Mouse (Mus musculus) erythroblast, embryonic 14.5 days (primary cell): ENCODE results near the gene 2010111I01Rik. TPM values are rescaled to one million over a fixed set of nuclear protein-coding genes. Genes with fewer than 3 reads are reported as not detected.
"Not testable (repeated sequence)": the region's sequence is repeated elsewhere in the genome, so short reads cannot be mapped to it uniquely, and the experiment has no call there.

Experiments
- H3K27me3 ChIP-seq: 2 replicates; pipeline ENCODE4 v1.6.1; 2012; ENCODE audit warnings: inconsistent platforms; ENCODE audit not compliant: control insufficient read depth
- H3K36me3 ChIP-seq: 2 replicates; pipeline ENCODE4 v1.6.1; 2012; ENCODE audit warnings: mild to moderate bottlenecking, inconsistent platforms; ENCODE audit not compliant: control insufficient read depth
- H3K4me1 ChIP-seq: 2 replicates; pipeline ENCODE4 v1.6.1; 2012; ENCODE audit warnings: inconsistent platforms; ENCODE audit not compliant: control insufficient read depth
- H3K4me3 ChIP-seq: replicated peaks from 2 replicates; pipeline ENCODE3; 2012; ENCODE audit warnings: moderate library complexity, mild to moderate bottlenecking, inconsistent platforms
- H3K9me3 ChIP-seq: 2 replicates; pipeline ENCODE4 v1.6.1; 2012; ENCODE audit warnings: low read length, inconsistent platforms, mixed read lengths; ENCODE audit not compliant: control insufficient read depth
- GATA1 ChIP-seq: IDR thresholded peaks from 2 replicates; pipeline ENCODE4 v1.6.1; 2012; ENCODE audit warnings: low read length, inconsistent platforms, mixed read lengths
- TAL1 ChIP-seq: IDR thresholded peaks from 3 replicates; pipeline ENCODE4 v1.6.1; 2012; ENCODE audit warnings: low read length, inconsistent platforms, mixed read lengths
- polyA plus RNA-seq: library from polyadenylated mRNA; stranded (reverse); fragments of >175 nt; gene quantifications from 2 replicates; pipeline ENCODE4 v1.2.3, GENCODE M21; 2012

2010111I01Rik gene
- polyA plus RNA-seq, 1 experiment, result 2.2 TPM

- TF ChIP-seq GATA1, result no peak
- no peak for TF ChIP-seq TAL1
- Histone ChIP-seq H3K4me3 (no peak overlapping the region), H3K27me3 (no peaks in the 10 kb centered on the region), H3K4me1 (peaks cover 5% of the 10 kb centered on the region), H3K36me3 (no peaks in the 10 kb centered on the region), H3K9me3 (no peaks in the 10 kb centered on the region)
These were observed 8.4 kb downstream of the 2010111I01Rik start for GRCm38 (mm10) chr13:62973111-62973510.

- Histone ChIP-seq H3K4me1 (no peaks in the 10 kb centered on the region), H3K36me3 (no peaks in the 10 kb centered on the region), H3K27me3 (no peaks in the 10 kb centered on the region), H3K4me3 (no peak overlapping the region), H3K9me3 (no peaks in the 10 kb centered on the region)
- TF ChIP-seq TAL1 (no peak), GATA1 (no peak)
These were observed 13.4 kb downstream of the 2010111I01Rik start for GRCm38 (mm10) chr13:62978104-62978503.

GRCm38 (mm10) chr13:62978784-62979183 lies 14.1 kb downstream of the 2010111I01Rik start:
- no peaks in the 10 kb centered on the region for H3K36me3 ChIP-seq
- H3K4me1 ChIP-seq, result no peaks in the 10 kb centered on the region
- H3K4me3 ChIP-seq, result no peak overlapping the region
- no peaks in the 10 kb centered on the region for H3K27me3 ChIP-seq
- no peaks in the 10 kb centered on the region for H3K9me3 ChIP-seq
- TF ChIP-seq GATA1 (no peak), TAL1 (no peak)

GRCm38 (mm10) chr13:62979215-62979614 lies 14.5 kb downstream of the 2010111I01Rik start:
- TF ChIP-seq GATA1 (no peak), TAL1 (no peak)
- Histone ChIP-seq H3K9me3 (no peaks in the 10 kb centered on the region), H3K4me3 (no peak overlapping the region), H3K27me3 (no peaks in the 10 kb centered on the region), H3K36me3 (no peaks in the 10 kb centered on the region), H3K4me1 (no peaks in the 10 kb centered on the region)

- H3K9me3 ChIP-seq, result no peaks in the 10 kb centered on the region
- H3K27me3 ChIP-seq, result no peaks in the 10 kb centered on the region
- no peaks in the 10 kb centered on the region for H3K36me3 ChIP-seq
- no peaks in the 10 kb centered on the region for H3K4me1 ChIP-seq
- TF ChIP-seq TAL1, result no peak
- no peak for TF ChIP-seq GATA1
- no peak overlapping the region for H3K4me3 ChIP-seq
These were observed 15.4 kb downstream of the 2010111I01Rik start for GRCm38 (mm10) chr13:62980131-62980530.

- no peak overlapping the region for H3K4me3 ChIP-seq
- no peak for TF ChIP-seq GATA1
- no peaks in the 10 kb centered on the region for H3K36me3 ChIP-seq
- H3K4me1 ChIP-seq, result no peaks in the 10 kb centered on the region
- H3K9me3 ChIP-seq, result no peaks in the 10 kb centered on the region
- H3K27me3 ChIP-seq, result no peaks in the 10 kb centered on the region
These were observed 19.8 kb downstream of the 2010111I01Rik start for GRCm38 (mm10) chr13:62984485-62984884.

GRCm38 (mm10) chr13:62989891-62990490 lies 25.3 kb downstream of the 2010111I01Rik start:
- Histone ChIP-seq H3K4me3 (no peak overlapping the region), H3K36me3 (no peaks in the 10 kb centered on the region), H3K9me3 (no peaks in the 10 kb centered on the region), H3K27me3 (no peaks in the 10 kb centered on the region), H3K4me1 (no peaks in the 10 kb centered on the region)
- no peak for TF ChIP-seq GATA1
- TF ChIP-seq TAL1, result no peak

- Histone ChIP-seq H3K9me3 (no peaks in the 10 kb centered on the region), H3K36me3 (no peaks in the 10 kb centered on the region), H3K27me3 (no peaks in the 10 kb centered on the region), H3K4me1 (peaks cover 2% of the 10 kb centered on the region; the same call in 1 of the 2 replicates), H3K4me3 (no peak overlapping the region)
- TF ChIP-seq GATA1 (no peak), TAL1 (no peak)
These were observed 29.1 kb downstream of the 2010111I01Rik start for GRCm38 (mm10) chr13:62993543-62994477.

GRCm38 (mm10) chr13:62996767-62997166 lies 32.1 kb downstream of the 2010111I01Rik start:
- no peaks in the 10 kb centered on the region for H3K9me3 ChIP-seq
- no peaks in the 10 kb centered on the region for H3K27me3 ChIP-seq
- no peak for TF ChIP-seq GATA1
- TF ChIP-seq TAL1, result no peak
- H3K4me1 ChIP-seq, result peaks cover 2% of the 10 kb centered on the region; the same call in 1 of the 2 replicates
- no peak overlapping the region for H3K4me3 ChIP-seq
- no peaks in the 10 kb centered on the region for H3K36me3 ChIP-seq

- H3K36me3 ChIP-seq, H3K27me3 ChIP-seq, H3K9me3 ChIP-seq, H3K4me3 ChIP-seq, H3K4me1 ChIP-seq: not testable (repeated sequence)
These were observed 42.8 kb downstream of the 2010111I01Rik start for GRCm38 (mm10) chr13:63007491-63007890.
